Mouse (Mus musculus) kidney, adult 2 months (tissue): Measurements from ENCODE around the gene Oog4. TPM values are rescaled to one million over a fixed set of nuclear protein-coding genes. Genes with fewer than 3 reads are reported as not detected.
"Not testable (repeated sequence)": the region's sequence is repeated elsewhere in the genome, so short reads cannot be mapped to it uniquely, and the experiment has no call there.

Experiments used
- DNase-seq: peaks from one replicate; pipeline ENCODE4 v3.0.0; 2021
- H3K27ac ChIP-seq: fragments of 200-500 bp; 2 replicates; pipeline ENCODE4 v1.5.1; 2012; ENCODE audit warnings: low read depth, low read length, control low read depth, inconsistent platforms; ENCODE audit not compliant: insufficient read depth
- H3K27me3 ChIP-seq: fragments of 200-500 bp; replicated peaks from 2 replicates; pipeline ENCODE4 v1.6.1; 2012; ENCODE audit warnings: mild to moderate bottlenecking, moderate library complexity, low read length, inconsistent platforms; ENCODE audit not compliant: control insufficient read depth, insufficient read depth
- H3K36me3 ChIP-seq: fragments of 200-500 bp; 2 replicates; pipeline ENCODE4 v1.6.1; 2012; ENCODE audit warnings: mild to moderate bottlenecking, moderate library complexity, low read length, inconsistent platforms; ENCODE audit not compliant: control insufficient read depth, insufficient read depth
- H3K4me1 ChIP-seq: fragments of 200-500 bp; 2 replicates; pipeline ENCODE4 v1.6.1; 2011; ENCODE audit warnings: low read length; ENCODE audit not compliant: control insufficient read depth, insufficient read depth
- H3K4me3 ChIP-seq: fragments of 200-500 bp; 2 replicates; pipeline ENCODE4 v1.5.1; 2011; ENCODE audit warnings: mild to moderate bottlenecking, low read depth, low read length, control low read depth; ENCODE audit not compliant: insufficient read depth
- CTCF ChIP-seq: fragments of 200-500 bp; conservative IDR thresholded peaks from 2 replicates; pipeline ENCODE4 v1.5.1; 2011; ENCODE audit warnings: low read depth, mild to moderate bottlenecking, control low read depth, low read length, moderate library complexity, mixed read lengths; ENCODE audit not compliant: insufficient read depth, insufficient read length
- POLR2A ChIP-seq: fragments of 200-500 bp; IDR thresholded peaks from one replicate; pipeline ENCODE4 v1.6.1; 2011; ENCODE audit warnings: low read depth, low read length, control low read depth
- WGBS: fragments of 180-500 bp; shearing (Covaris S2); methylation state at CpG from one replicate; pipeline ENCODE4 v1.1.7; 2018; 5-methylcytosine and 5-hydroxymethylcytosine counted together
- polyA plus RNA-seq: library from polyadenylated mRNA; depleted of rRNA; stranded (reverse); fragments of >200 nt; gene quantifications from 2 replicates; pipeline ENCODE4 v1.2.3, GENCODE M21; 2012; rRNA removed

The Oog4 gene
- not detected in 2 replicates for polyA plus RNA-seq

DNA sequence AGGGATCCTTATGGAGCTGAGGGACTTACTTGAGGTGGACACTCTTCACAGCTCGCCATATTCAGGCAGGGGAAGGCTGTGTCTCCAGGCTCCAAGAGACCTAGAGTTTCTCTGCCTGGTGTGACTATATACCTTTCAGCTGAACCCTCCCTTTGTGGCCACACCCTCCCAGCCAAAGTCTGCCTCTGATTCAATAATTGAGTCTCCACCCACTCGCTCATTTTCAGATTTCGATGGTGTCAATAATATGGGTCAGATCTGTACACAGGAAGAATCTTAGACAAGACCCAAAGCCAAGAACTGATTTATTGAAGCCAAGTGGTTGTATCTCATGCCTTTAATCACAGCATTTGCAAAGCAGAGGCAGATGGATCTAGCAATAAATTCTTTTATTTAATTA is at the start of gene Oog4:
Gene Oog4, minus strand, starts transcription at position 101 of the 400 bp plus-strand sequence.
- Histone ChIP-seq H3K27me3 (no peaks in the 10 kb centered on the region), H3K4me3 (no peak within 1 kb of the TSS), H3K4me1 (no peaks in the 10 kb centered on the region), H3K36me3 (no peaks in the 10 kb centered on the region), H3K27ac (no peak within 1 kb of the TSS)
- no peak for DNase-seq
- WGBS, result 81% methylated on average over 3 of the region's 3 CpGs
- TF ChIP-seq CTCF (no peak), POLR2A (no peak)

DNA sequence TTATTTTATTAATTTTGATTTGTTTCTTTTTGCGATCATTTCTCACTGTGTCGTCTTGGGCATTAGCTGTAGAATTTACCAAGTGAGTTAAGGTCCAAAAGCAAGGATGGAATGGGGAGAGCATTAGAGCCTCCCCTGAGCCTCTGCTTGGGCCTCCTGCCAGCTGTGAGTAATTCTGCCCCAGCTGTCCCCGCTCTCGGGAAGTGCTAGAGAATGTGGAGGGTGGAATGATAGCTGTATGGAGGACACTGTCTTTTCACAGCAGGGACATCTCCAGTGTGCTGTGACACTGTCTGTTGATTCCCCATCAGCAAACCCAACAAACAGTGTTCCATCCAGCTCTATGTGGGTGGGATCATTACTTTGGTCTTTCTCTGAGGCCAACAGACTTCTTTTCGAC is 23.4 kb downstream of the Oog4 start:
- not testable (repeated sequence) for DNase-seq, H3K36me3 ChIP-seq, H3K27me3 ChIP-seq, H3K4me3 ChIP-seq, H3K4me1 ChIP-seq, H3K27ac ChIP-seq
- 67% methylated on average over 5 of the region's 5 CpGs for WGBS

DNA sequence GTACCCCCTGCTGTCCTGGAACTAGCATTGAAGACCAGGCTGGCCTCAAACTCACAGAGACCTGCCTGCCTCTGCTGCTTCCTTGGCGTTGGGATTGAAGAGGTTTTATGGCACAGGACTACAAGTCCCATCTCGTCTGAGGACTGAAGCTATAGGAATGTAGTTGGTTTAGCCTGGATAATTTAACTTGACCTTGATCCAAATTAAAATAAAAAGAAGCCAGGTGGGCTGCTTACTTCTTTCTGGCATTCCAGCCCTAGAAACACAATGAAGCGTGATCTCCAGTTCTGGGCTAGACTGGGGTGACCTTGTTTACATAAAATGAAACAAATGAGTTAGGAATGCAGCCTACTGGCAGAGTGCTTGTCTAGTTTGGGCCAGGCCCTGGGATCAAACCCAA is 36.0 kb downstream of the Oog4 start:
- Histone ChIP-seq H3K4me1 (no peaks in the 10 kb centered on the region), H3K27ac (no peak overlapping the region), H3K36me3 (peaks cover 4% of the 10 kb centered on the region), H3K4me3 (no peak overlapping the region), H3K27me3 (no peaks in the 10 kb centered on the region)
- TF ChIP-seq CTCF (no peak), POLR2A (no peak)
- WGBS, result 92% methylated on average over 3 of the region's 3 CpGs
- no peak for DNase-seq

DNA sequence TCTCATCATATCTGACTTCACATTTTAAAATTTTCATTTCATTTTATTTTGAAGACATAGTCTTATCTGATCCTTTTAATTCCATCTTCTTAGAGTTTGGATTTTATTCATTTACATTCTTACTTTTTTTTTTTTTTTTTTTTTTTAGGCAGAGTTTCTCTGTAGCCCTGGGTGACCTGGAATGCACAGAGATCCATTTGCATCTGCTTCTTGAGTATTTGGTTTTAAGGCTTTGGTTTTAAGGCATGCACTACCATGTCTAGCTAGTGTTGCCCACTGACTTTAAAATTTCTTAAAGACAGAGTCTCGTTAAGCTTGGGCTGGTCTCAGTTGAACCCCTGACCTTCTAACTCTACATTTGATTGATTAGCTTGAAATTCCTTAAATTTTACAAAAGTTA is 36.5 kb downstream of the Oog4 start:
- Histone ChIP-seq H3K4me3 (no peak overlapping the region), H3K4me1 (no peaks in the 10 kb centered on the region), H3K36me3 (peaks cover under 1% of the 10 kb centered on the region), H3K27me3 (no peaks in the 10 kb centered on the region), H3K27ac (no peak overlapping the region)
- TF ChIP-seq CTCF (no peak), POLR2A (no peak)
- WGBS, result 92% methylated on average over 1 of the region's 1 CpGs
- DNase-seq, result no peak

- TF ChIP-seq POLR2A (no peak), CTCF (no peak)
- under 1% methylated on average over 50 of the region's 50 CpGs for WGBS
- DNase-seq, result peak; percentile 97
- H3K4me3 ChIP-seq, result peak within 1 kb of the TSS; percentile 83
- H3K27ac ChIP-seq, result peak within 1 kb of the TSS; percentile 84
- no peaks in the 10 kb centered on the region for H3K27me3 ChIP-seq
- H3K36me3 ChIP-seq, result no peaks in the 10 kb centered on the region; the same call in 1 of the 2 replicates
- no peaks in the 10 kb centered on the region for H3K4me1 ChIP-seq
These were observed 37.7 kb downstream of the Oog4 start, which contains the start of gene Pramef8 for GRCm38 (mm10) chr4:143412219-143413092. Gene Pramef8 (plus strand): TSS chr4:143412426.

GRCm38 (mm10) chr4:143411566-143412218 is 38.4 kb downstream of the Oog4 start:
- no peaks in the 10 kb centered on the region for H3K27me3 ChIP-seq
- WGBS, result 66% methylated on average over 5 of the region's 5 CpGs
- H3K4me3 ChIP-seq, result peak overlapping the region; percentile 38
- 0 out of 2 replicates have a peak overlapping the region, but pooled peaks have one; percentile 27 for H3K27ac ChIP-seq
- no peak for DNase-seq
- TF ChIP-seq POLR2A, result no peak
- TF ChIP-seq CTCF, result no peak
- H3K4me1 ChIP-seq, result no peaks in the 10 kb centered on the region
- H3K36me3 ChIP-seq, result no peaks in the 10 kb centered on the region

DNA sequence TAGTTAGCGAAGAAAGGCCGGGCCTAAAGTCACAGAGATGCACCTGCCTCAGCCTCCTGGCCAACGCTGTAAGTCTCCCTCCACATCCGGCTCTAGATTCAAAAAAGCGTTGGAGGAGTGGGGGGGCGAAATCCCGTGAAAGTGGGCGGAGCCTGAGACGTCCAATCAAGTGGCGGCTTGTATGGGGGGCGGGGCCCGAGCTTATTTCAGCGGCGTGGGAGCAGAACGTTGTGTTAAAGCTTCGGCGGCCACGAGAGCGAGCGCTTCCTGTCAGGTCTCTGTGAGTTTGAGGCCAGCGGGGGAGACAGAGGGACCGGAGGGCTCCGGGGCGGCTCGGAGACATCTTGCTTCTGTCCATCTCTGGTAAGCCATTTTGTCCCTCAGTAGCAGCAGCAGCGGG is 55.9 kb downstream of the Oog4 start, which contains the start of gene Pramel1:
Gene Pramel1, plus strand, starts transcription at position 248 of the 400 bp plus-strand sequence.
- no peak within 1 kb of the TSS for H3K4me3 ChIP-seq
- no peaks in the 10 kb centered on the region for H3K27me3 ChIP-seq
- WGBS, result 80% methylated on average over 26 of the region's 26 CpGs
- H3K4me1 ChIP-seq, result no peaks in the 10 kb centered on the region
- DNase-seq, result no peak
- H3K36me3 ChIP-seq, result no peaks in the 10 kb centered on the region
- no peak within 1 kb of the TSS for H3K27ac ChIP-seq
- TF ChIP-seq CTCF, result no peak
- no peak for TF ChIP-seq POLR2A
